Mouse (Mus musculus): ENCODE results near the gene Zcchc14. TPM values are rescaled to one million over a fixed set of nuclear protein-coding genes. Genes with fewer than 3 reads are reported as not detected.

The Zcchc14 gene
- total RNA-seq, 2 experiments from 2014 or later: 92.5 to 93.2 TPM

GRCm38 (mm10) chr8:121654966-121655494 is 2.3 kb upstream of the Zcchc14 start:
- TF ChIP-seq CTCF (conservative IDR thresholded peaks at IDR 0.05): no peak
- Histone ChIP-seq H3K27ac (no peak overlapping the region), H3K4me3 (no peak overlapping the region)
- no peak for DNase-seq (ENCODE audit: low spot score in 2 of 2)

GRCm38 (mm10) chr8:121654131-121654530 is 1.4 kb upstream of the Zcchc14 start:
- Histone ChIP-seq H3K27ac (peak overlapping the region; percentile 99), H3K4me3 (peak overlapping the region; percentile 80)
- no peak for DNase-seq (ENCODE audit: low spot score in 2 of 2)
- no peak for TF ChIP-seq CTCF (conservative IDR thresholded peaks at IDR 0.05)

GRCm38 (mm10) chr8:121653340-121654019 is 779 bp upstream of the Zcchc14 start:
- peak in 1 of 2 experiments; percentile 53 for DNase-seq (ENCODE audit: low spot score in 2 of 2)
- TF ChIP-seq CTCF (conservative IDR thresholded peaks at IDR 0.05): no peak

GRCm38 (mm10) chr8:121651874-121652361 is 783 bp downstream of the Zcchc14 start:
- peak overlapping the region; percentile 81 for H3K4me3 ChIP-seq
- no peak for TF ChIP-seq CTCF (conservative IDR thresholded peaks at IDR 0.05)
- peak overlapping the region; percentile 80 for H3K27ac ChIP-seq
- DNase-seq (ENCODE audit: low spot score in 2 of 2): no peak

More at GRCm38 (mm10) chr8:121653340-121654019, 779 bp upstream of the Zcchc14 start:
- Histone ChIP-seq H3K27ac (peak overlapping the region; percentile 99), H3K4me3 (peak overlapping the region; percentile 80)

GRCm38 (mm10) chr8:121651308-121651873 is 1.3 kb downstream of the Zcchc14 start:
- Histone ChIP-seq H3K27ac (peak overlapping the region; percentile 80), H3K4me3 (peak overlapping the region; percentile 81)
- DNase-seq (ENCODE audit: low spot score in 2 of 2): no peak
- no peak for TF ChIP-seq CTCF (conservative IDR thresholded peaks at IDR 0.05)

- peak overlapping the region; percentile 80 for H3K27ac ChIP-seq
- DNase-seq (ENCODE audit: low spot score in 2 of 2): no peak
- TF ChIP-seq CTCF (conservative IDR thresholded peaks at IDR 0.05): no peak
- peak overlapping the region; percentile 81 for H3K4me3 ChIP-seq
Measured at GRCm38 (mm10) chr8:121650389-121651307, 2.1 kb downstream of the Zcchc14 start.

- no peak overlapping the region for H3K27ac ChIP-seq
Measured at GRCm38 (mm10) chr8:121649904-121650303, 2.8 kb downstream of the Zcchc14 start.

GRCm38 (mm10) chr8:121649423-121649822 is 3.3 kb downstream of the Zcchc14 start:
- TF ChIP-seq CTCF (conservative IDR thresholded peaks at IDR 0.05): no peak
- H3K4me3 ChIP-seq: peak overlapping the region; percentile 81
- DNase-seq (ENCODE audit: low spot score in 2 of 2): no peak
- no peak overlapping the region for H3K27ac ChIP-seq

More at GRCm38 (mm10) chr8:121649904-121650303, 2.8 kb downstream of the Zcchc14 start:
- H3K4me3 ChIP-seq: peak overlapping the region; percentile 81
- TF ChIP-seq CTCF (conservative IDR thresholded peaks at IDR 0.05): no peak
- no peak for DNase-seq (ENCODE audit: low spot score in 2 of 2)

- peak overlapping the region; percentile 39; the same call in 1 of the 2 replicates for H3K27ac ChIP-seq
- no peak for TF ChIP-seq CTCF (conservative IDR thresholded peaks at IDR 0.05)
- H3K4me3 ChIP-seq: peak overlapping the region; percentile 81
- DNase-seq (ENCODE audit: low spot score in 2 of 2): no peak
Measured at GRCm38 (mm10) chr8:121648451-121648850, 4.2 kb downstream of the Zcchc14 start.

- H3K27ac ChIP-seq: peak overlapping the region; percentile 39; the same call in 1 of the 2 replicates
- TF ChIP-seq CTCF (conservative IDR thresholded peaks at IDR 0.05): no peak
- DNase-seq (ENCODE audit: low spot score in 2 of 2): no peak
- H3K4me3 ChIP-seq: no peak overlapping the region; the same call in 1 of the 2 replicates
Measured at GRCm38 (mm10) chr8:121647511-121648215, 5.0 kb downstream of the Zcchc14 start.

- peak overlapping the region; percentile 56 for H3K27ac ChIP-seq
- no peak for TF ChIP-seq CTCF (conservative IDR thresholded peaks at IDR 0.05)
- DNase-seq (ENCODE audit: low spot score in 2 of 2): no peak
- peak overlapping the region; percentile 9; the same call in 1 of the 2 replicates for H3K4me3 ChIP-seq
Measured at GRCm38 (mm10) chr8:121643384-121643783, 9.3 kb downstream of the Zcchc14 start.

GRCm38 (mm10) chr8:121642804-121643203 is 9.9 kb downstream of the Zcchc14 start:
- no peak for TF ChIP-seq CTCF (conservative IDR thresholded peaks at IDR 0.05)
- no peak for DNase-seq (ENCODE audit: low spot score in 2 of 2)
- Histone ChIP-seq H3K4me3 (no peak overlapping the region), H3K27ac (peak overlapping the region; percentile 56)
